Mouse (Mus musculus) liver, adult 2 months (tissue): ENCODE measurements around the gene Brms1l. TPM values are rescaled to one million over a fixed set of nuclear protein-coding genes. Genes with fewer than 3 reads are reported as not detected.
A peak's percentile ranks its signal among the peaks of the same experiment; 100 is the strongest.

Source experiments
- DNase-seq: peaks from one replicate; pipeline ENCODE4 v3.0.0-alpha.2; 2011; ENCODE audit warnings: low read depth, low spot score; ENCODE audit errors: extremely low read depth
- H3K27ac ChIP-seq: fragments of 200-500 bp; replicated peaks from 2 replicates; pipeline ENCODE4 v1.5.1; 2012; ENCODE audit warnings: low read depth, mild to moderate bottlenecking, control low read depth, inconsistent platforms, low read length; ENCODE audit not compliant: insufficient read depth
- H3K27me3 ChIP-seq: fragments of 200-500 bp; 2 replicates; pipeline ENCODE4 v1.6.1; 2012; ENCODE audit warnings: mild to moderate bottlenecking, moderate library complexity, low read length, inconsistent platforms; ENCODE audit not compliant: control insufficient read depth, insufficient read depth
- H3K36me3 ChIP-seq: fragments of 200-500 bp; 2 replicates; pipeline ENCODE4 v1.6.1; 2012; ENCODE audit warnings: low read length, inconsistent platforms; ENCODE audit not compliant: control insufficient read depth, insufficient read depth
- H3K4me1 ChIP-seq: fragments of 200-500 bp; 2 replicates; pipeline ENCODE4 v1.6.1; 2011; ENCODE audit warnings: low read length; ENCODE audit not compliant: control insufficient read depth, insufficient read depth
- H3K4me3 ChIP-seq: fragments of 200-500 bp; 2 replicates; pipeline ENCODE4 v1.5.1; 2011; ENCODE audit warnings: low read depth, mild to moderate bottlenecking, control low read depth, low read length, moderate library complexity; ENCODE audit not compliant: insufficient read depth
- H3K79me2 ChIP-seq: fragments of 200-500 bp; 2 replicates; pipeline ENCODE4 v1.6.1; 2012; ENCODE audit warnings: inconsistent platforms, mild to moderate bottlenecking, low read length, moderate library complexity; ENCODE audit not compliant: control insufficient read depth, insufficient read depth
- H3K9ac ChIP-seq: fragments of 200-500 bp; 2 replicates; pipeline ENCODE4 v1.6.1; 2012; ENCODE audit warnings: low read depth, mild to moderate bottlenecking, control low read depth, inconsistent platforms, low read length
- CTCF ChIP-seq: fragments of 200-500 bp; IDR thresholded peaks from 2 replicates; pipeline ENCODE4 v1.5.1; 2011; ENCODE audit warnings: low read depth, low read length, control low read depth
- POLR2A ChIP-seq: fragments of 200-500 bp; IDR thresholded peaks from 2 replicates; pipeline ENCODE4 v1.6.1; 2011; ENCODE audit warnings: low read length, control low read depth; ENCODE audit not compliant: insufficient read depth; ENCODE audit errors: extremely low read depth
- WGBS: fragments of 180-500 bp; shearing (Covaris S2); methylation state at CpG from one replicate; pipeline ENCODE4 v1.1.7; 2018; 5-methylcytosine and 5-hydroxymethylcytosine counted together
- polyA plus RNA-seq: library from polyadenylated mRNA; depleted of rRNA; stranded (reverse); fragments of >200 nt; gene quantifications from 2 replicates; pipeline ENCODE4 v1.2.3, GENCODE M21; 2012
- total RNA-seq: library from RNA; depleted of rRNA; stranded (reverse); fragments of >200 nt; gene quantifications from 2 replicates; pipeline ENCODE4 v1.2.3, GENCODE M21; 2014

Brms1l gene
- total and polyA plus RNA-seq, 2 experiments: 2.6 to 3.1 TPM

GRCm38 (mm10) chr12:55831101-55831500 lies 5.0 kb upstream of the Brms1l start:
- H3K79me2 ChIP-seq: no peaks in the 10 kb centered on the region
- H3K4me1 ChIP-seq: no peaks in the 10 kb centered on the region
- 19% methylated on average over 2 of the region's 2 CpGs for WGBS
- H3K27ac ChIP-seq: no peak overlapping the region
- peak; percentile 78 for TF ChIP-seq CTCF
- no peak for TF ChIP-seq POLR2A
- H3K9ac ChIP-seq: no peak overlapping the region
- H3K36me3 ChIP-seq: no peaks in the 10 kb centered on the region
- H3K4me3 ChIP-seq: no peak overlapping the region
- no peaks in the 10 kb centered on the region for H3K27me3 ChIP-seq
- DNase-seq: peak; percentile 51

GRCm38 (mm10) chr12:55832961-55833360 lies 3.2 kb upstream of the Brms1l start:
- no peaks in the 10 kb centered on the region for H3K4me1 ChIP-seq
- no peaks in the 10 kb centered on the region for H3K36me3 ChIP-seq
- H3K4me3 ChIP-seq: no peak overlapping the region
- no peaks in the 10 kb centered on the region; the same call in 1 of the 2 replicates for H3K79me2 ChIP-seq
- H3K9ac ChIP-seq: no peak overlapping the region
- no peaks in the 10 kb centered on the region for H3K27me3 ChIP-seq
- TF ChIP-seq CTCF: no peak
- no peak for TF ChIP-seq POLR2A
- DNase-seq: no peak
- no peak overlapping the region for H3K27ac ChIP-seq

- TF ChIP-seq CTCF: no peak
- no peak for TF ChIP-seq POLR2A
- no peaks in the 10 kb centered on the region for H3K27me3 ChIP-seq
- no peak for DNase-seq
Measured at GRCm38 (mm10) chr12:55833906-55834625, 2.1 kb upstream of the Brms1l start.

GRCm38 (mm10) chr12:55834891-55835290 lies 1.2 kb upstream of the Brms1l start:
- H3K36me3 ChIP-seq: no peaks in the 10 kb centered on the region
- TF ChIP-seq CTCF (no peak), POLR2A (no peak)
- no peaks in the 10 kb centered on the region for H3K4me1 ChIP-seq
- DNase-seq: no peak
- no peaks in the 10 kb centered on the region for H3K27me3 ChIP-seq
- H3K79me2 ChIP-seq: no peaks in the 10 kb centered on the region; the same call in 1 of the 2 replicates
- H3K9ac ChIP-seq: no peak overlapping the region
- H3K4me3 ChIP-seq: no peak overlapping the region
- H3K27ac ChIP-seq: no peak overlapping the region
- WGBS: 90% methylated on average over 8 of the region's 8 CpGs

More at GRCm38 (mm10) chr12:55833906-55834625, 2.1 kb upstream of the Brms1l start:
- H3K27ac ChIP-seq: no peak overlapping the region
- H3K4me3 ChIP-seq: no peak overlapping the region
- H3K4me1 ChIP-seq: no peaks in the 10 kb centered on the region
- no peak overlapping the region for H3K9ac ChIP-seq
- no peaks in the 10 kb centered on the region for H3K36me3 ChIP-seq
- no peaks in the 10 kb centered on the region; the same call in 1 of the 2 replicates for H3K79me2 ChIP-seq
- WGBS: 68% methylated on average over 9 of the region's 9 CpGs

GRCm38 (mm10) chr12:55835857-55836198 lies 296 bp upstream of the Brms1l start:
- no peak for TF ChIP-seq CTCF
- no peak for TF ChIP-seq POLR2A
- H3K79me2 ChIP-seq: no peaks in the 10 kb centered on the region; the same call in 1 of the 2 replicates
- 0% methylated on average over 6 of the region's 6 CpGs for WGBS
- H3K27me3 ChIP-seq: no peaks in the 10 kb centered on the region
- H3K36me3 ChIP-seq: no peaks in the 10 kb centered on the region
- H3K4me1 ChIP-seq: no peaks in the 10 kb centered on the region
- peak overlapping the region; percentile 11; the same call in 1 of the 2 replicates for H3K4me3 ChIP-seq
- DNase-seq: no peak
- H3K27ac ChIP-seq: no peak overlapping the region
- H3K9ac ChIP-seq: no peak overlapping the region

GRCm38 (mm10) chr12:55837495-55837894 lies 1.4 kb downstream of the Brms1l start:
- 72% methylated on average over 3 of the region's 3 CpGs for WGBS
- H3K27ac ChIP-seq: no peak overlapping the region
- no peaks in the 10 kb centered on the region; the same call in 1 of the 2 replicates for H3K79me2 ChIP-seq
- TF ChIP-seq CTCF (no peak), POLR2A (no peak)
- no peaks in the 10 kb centered on the region for H3K36me3 ChIP-seq
- H3K4me3 ChIP-seq: no peak overlapping the region
- DNase-seq: no peak
- H3K9ac ChIP-seq: no peak overlapping the region
- no peaks in the 10 kb centered on the region for H3K27me3 ChIP-seq
- no peaks in the 10 kb centered on the region for H3K4me1 ChIP-seq
